22 mouse cellular contexts compared by ENCODE assay signal in genomic region chr19:55095547-55095946, GRCm38 (mm10). TPM values are rescaled to one million over a fixed set of nuclear protein-coding genes. Genes with fewer than 3 reads are reported as not detected.
DNase-seq lines count a peak whose midpoint lies in the region; ATAC-seq and TF ChIP-seq lines count a peak whose summit lies in the region.
"Had no signal": no experiment of that assay in that cellular context is flagged by ENCODE, and none has a peak within 500 bp of the region (broad histone marks: within the 10 kb centered on the region; RNA-seq: fewer than 3 reads in every experiment).

No protein-coding gene starts in this region.

- no peak overlapping the region for H3K9ac ChIP-seq in hindbrain, postnatal 0 days (replicated peaks; ENCODE audit: low read length)
- H3K9ac ChIP-seq in hindbrain, embryonic 11.5 days (ENCODE audit: low read depth, low read length): no peak overlapping the region
- no peak overlapping the region for H3K9ac ChIP-seq in liver, adult 2 months (ENCODE audit: low read depth, low read length)
- H3K9ac ChIP-seq: heart, embryonic 12.5 days; liver, embryonic 13.5 days; midbrain, embryonic 15.5 days had no signal

- no peak for DNase-seq in gastrocnemius, adult 2 months
- no peak for DNase-seq in gastrocnemius, postnatal 10 days
- DNase-seq in hindbrain, postnatal 0 days (ENCODE audit: low spot score): peak; percentile 24
- DNase-seq in hindbrain, embryonic 11.5 days (ENCODE audit: low spot score): no peak
- DNase-seq in liver, adult 2 months (ENCODE audit: extremely low read depth, low read depth, low spot score): peak; percentile 86
- no peak for DNase-seq in liver
- DNase-seq in fat pad, adult 2 months (ENCODE audit: extremely low read depth, low read depth, low spot score): peak; percentile 49
- no peak for DNase-seq in right cerebral cortex, postnatal 36 days (ENCODE audit: low spot score in 2 of 2)
- DNase-seq: cerebellum, adult 8-10 months; layer of hippocampus, adult 9-11 months; left cerebral cortex, postnatal 4 days; liver, embryonic 13.5 days; spleen, adult 18-20 months; thymus, adult 2 months had no signal

- peak overlapping the region; percentile 96 for H3K27ac ChIP-seq in gastrocnemius, adult 2 months
- H3K27ac ChIP-seq in hindbrain, postnatal 0 days: 0 out of 2 replicates have a peak overlapping the region, but pooled peaks have one; percentile 22
- no peak overlapping the region for H3K27ac ChIP-seq in hindbrain, embryonic 11.5 days (ENCODE audit: low read depth, low read length)
- peak overlapping the region; percentile 94 for H3K27ac ChIP-seq in liver, adult 2 months (replicated peaks; ENCODE audit: insufficient read depth, low read depth, low read length)
- H3K27ac ChIP-seq: hindbrain, embryonic 10.5 days; left cerebral cortex, adult 2 months; liver, embryonic 13.5 days; midbrain, embryonic 15.5 days had no signal

- 69% methylated on average over 7 of the region's 7 CpGs for WGBS in hindbrain, postnatal 0 days
- 87% methylated on average over 7 of the region's 7 CpGs for WGBS in hindbrain, embryonic 11.5 days
- 22% methylated on average over 7 of the region's 7 CpGs for WGBS in liver, adult 2 months

- no peak for TF ChIP-seq CTCF in gastrocnemius, adult 2 months (IDR thresholded peaks at IDR 0.05)
- no peak for TF ChIP-seq CTCF in hindbrain, postnatal 0 days (IDR thresholded peaks at IDR 0.05; ENCODE audit: low read depth)
- TF ChIP-seq CTCF in liver, adult 2 months (IDR thresholded peaks at IDR 0.05; ENCODE audit: low read depth, low read length): no peak

- peaks cover 11% of the 10 kb centered on the region; the same call in 1 of the 2 replicates for H3K36me3 ChIP-seq in hindbrain, postnatal 0 days (ENCODE audit: insufficient read depth, low read length)
- no peaks in the 10 kb centered on the region for H3K36me3 ChIP-seq in hindbrain, embryonic 11.5 days (ENCODE audit: control insufficient read depth, insufficient read depth, low read length)
- H3K36me3 ChIP-seq in liver, adult 2 months (ENCODE audit: control insufficient read depth, insufficient read depth, low read length): peaks cover 39% of the 10 kb centered on the region

- H3K79me2 ChIP-seq in liver, adult 2 months (ENCODE audit: control insufficient read depth, insufficient read depth, low read length): peaks cover 29% of the 10 kb centered on the region

- no peak for ATAC-seq in hindbrain, postnatal 0 days
- ATAC-seq in hindbrain, embryonic 11.5 days (ENCODE audit: low FRiP score): no peak
- ATAC-seq: activated CD4-positive, CD25-positive, alpha-beta regulatory T cell, adult 4 months; midbrain, embryonic 15.5 days had no signal

- no peaks in the 10 kb centered on the region for H3K4me1 ChIP-seq in hindbrain, postnatal 0 days (ENCODE audit: insufficient read depth, low read length)
- H3K4me1 ChIP-seq in hindbrain, embryonic 11.5 days (replicated peaks; ENCODE audit: control insufficient read depth, insufficient read depth, low read length): 0 out of 2 replicates have a peak, but pooled peaks cover 5% of the 10 kb centered on the region
- peaks cover 42% of the 10 kb centered on the region for H3K4me1 ChIP-seq in liver, adult 2 months (ENCODE audit: control insufficient read depth, insufficient read depth, low read length)

- intact Hi-C loops in gastrocnemius, adult 2 months (cut with DNase I): loop anchor here (10.0 kb wide), 1 partner anchor 209 kb away; no protein-coding TSS in a partner anchor

- peak overlapping the region; percentile 51 for H3K4me3 ChIP-seq in gastrocnemius, adult 2 months
- H3K4me3 ChIP-seq in hindbrain, postnatal 0 days (ENCODE audit: low read length): no peak overlapping the region
- H3K4me3 ChIP-seq in hindbrain, embryonic 11.5 days (ENCODE audit: low read depth, low read length): no peak overlapping the region
- no peak overlapping the region for H3K4me3 ChIP-seq in liver, adult 2 months (ENCODE audit: insufficient read depth, low read depth, low read length)
- H3K4me3 ChIP-seq: heart, embryonic 12.5 days; hindbrain, embryonic 10.5 days; left cerebral cortex, adult 2 months; liver, embryonic 13.5 days; megakaryocyte, embryonic 14.5 days; midbrain, embryonic 15.5 days; myocyte had no signal

- H3K4me2 ChIP-seq in hindbrain, postnatal 0 days (ENCODE audit: low read depth, low read length): no peak overlapping the region
- H3K4me2 ChIP-seq in hindbrain, embryonic 11.5 days (replicated peaks; ENCODE audit: low read depth, low read length): no peak overlapping the region
- H3K4me2 ChIP-seq: heart, embryonic 12.5 days; liver, embryonic 13.5 days; midbrain, embryonic 15.5 days had no signal

- H3K9me3 ChIP-seq in hindbrain, postnatal 0 days (ENCODE audit: low read length): no peaks in the 10 kb centered on the region
- no peaks in the 10 kb centered on the region for H3K9me3 ChIP-seq in hindbrain, embryonic 11.5 days (ENCODE audit: control insufficient read depth, low read length)
- H3K9me3 ChIP-seq: G1E; heart, embryonic 12.5 days; hindbrain, embryonic 10.5 days; liver, embryonic 13.5 days; megakaryocyte, embryonic 14.5 days; midbrain, embryonic 15.5 days had no signal

- no peak for TF ChIP-seq POLR2A in liver, adult 2 months (IDR thresholded peaks at IDR 0.05; ENCODE audit: extremely low read depth, insufficient read depth, low read length)

- no peaks in the 10 kb centered on the region for H3K27me3 ChIP-seq in hindbrain, postnatal 0 days (ENCODE audit: insufficient read depth, low read length)
- H3K27me3 ChIP-seq in hindbrain, embryonic 11.5 days (ENCODE audit: control insufficient read depth, insufficient read depth, low read length): no peaks in the 10 kb centered on the region
- H3K27me3 ChIP-seq in liver, adult 2 months (ENCODE audit: control insufficient read depth, insufficient read depth, low read length): no peaks in the 10 kb centered on the region
- H3K27me3 ChIP-seq: heart, embryonic 12.5 days; liver, embryonic 13.5 days; megakaryocyte, embryonic 14.5 days; midbrain, embryonic 15.5 days had no signal

RNA-seq across cellular contexts. Expression of gene Gpam, which starts 31.5 kb away (rescaled TPM):
- 100 to 1,000 TPM in 1 of 2 experiments, 10 to 100 TPM in 1; 69.0 to 124 TPM for total RNA-seq in gastrocnemius, adult 2 months (2021)
- 100 to 1,000 TPM; 110 to 114 TPM for total RNA-seq in gastrocnemius, postnatal 10 days (2021)
- 84.2 and 85.1 TPM in 2 replicates for total RNA-seq in hindbrain, postnatal 0 days (2014; rRNA removed)
- 20.7 and 20.9 TPM in 2 replicates for polyA plus RNA-seq in hindbrain, postnatal 0 days (2015; fragmentation: Nextera tagmentation; extraction: Ambion mirVana)
- polyA plus RNA-seq in hindbrain, embryonic 11.5 days (2014; fragmentation: Nextera tagmentation; extraction: Ambion mirVana): 17.5 and 22.4 TPM in 2 replicates
- 261 and 274 TPM in 2 replicates for total RNA-seq in liver, adult 2 months (2014; rRNA removed)
- 90.2 and 102 TPM in 2 replicates for polyA plus RNA-seq in liver, adult 2 months (2012; rRNA removed)

Comparison
In these comparisons a context has a peak if more than half of its experiments do, and no peak if none do; other contexts are left out.
1. DNase-seq: peak in hindbrain, postnatal 0 days (single experiment), liver, adult 2 months (single experiment) and fat pad, adult 2 months (single experiment); none in gastrocnemius, adult 2 months (single experiment), gastrocnemius, postnatal 10 days (single experiment), hindbrain, embryonic 11.5 days (single experiment), liver (single experiment) and right cerebral cortex, postnatal 36 days (0 of 2).